Mouse (Mus musculus) kidney, adult 18-20 months (tissue): ENCODE data around the gene Synm.

Experiments used
- DNase-seq: peaks from one replicate; pipeline ENCODE4 v3.0.0; 2021

Synm gene

GRCm38 (mm10) chr7:67747731-67748305 is 11.7 kb downstream of the Synm start:
- no peak for DNase-seq

- DNase-seq: no peak
Measured at GRCm38 (mm10) chr7:67741706-67742105, 17.8 kb downstream of the Synm start.

- DNase-seq: no peak
Measured at GRCm38 (mm10) chr7:67740796-67741195, 18.7 kb downstream of the Synm start.

- no peak for DNase-seq
Measured at GRCm38 (mm10) chr7:67740382-67740781, 19.2 kb downstream of the Synm start.

- no peak for DNase-seq
Measured at GRCm38 (mm10) chr7:67732276-67732675, 27.3 kb downstream of the Synm start.

- no peak for DNase-seq
Measured at GRCm38 (mm10) chr7:67730431-67731110, 29.0 kb downstream of the Synm start.

GRCm38 (mm10) chr7:67728809-67729208 is 30.7 kb downstream of the Synm start:
- DNase-seq: no peak

GRCm38 (mm10) chr7:67728203-67728602 is 31.3 kb downstream of the Synm start:
- no peak for DNase-seq

- DNase-seq: no peak
Measured at GRCm38 (mm10) chr7:67725016-67725415, 34.5 kb downstream of the Synm start.

GRCm38 (mm10) chr7:67724536-67724935 is 35.0 kb downstream of the Synm start:
- DNase-seq: no peak

GRCm38 (mm10) chr7:67722163-67722562 is 37.4 kb downstream of the Synm start:
- no peak for DNase-seq

- DNase-seq: no peak
Measured at GRCm38 (mm10) chr7:67718804-67719203, 40.7 kb downstream of the Synm start.

GRCm38 (mm10) chr7:67717520-67717919 is 42.0 kb downstream of the Synm start:
- DNase-seq: no peak

GRCm38 (mm10) chr7:67716925-67717324 is 42.6 kb downstream of the Synm start:
- no peak for DNase-seq

- no peak for DNase-seq
Measured at GRCm38 (mm10) chr7:67716213-67716878, 43.2 kb downstream of the Synm start.

- no peak for DNase-seq
Measured at GRCm38 (mm10) chr7:67715176-67715575, 44.4 kb downstream of the Synm start.

- DNase-seq: no peak
Measured at GRCm38 (mm10) chr7:67713820-67714510, 45.6 kb downstream of the Synm start.

GRCm38 (mm10) chr7:67710216-67710615 is 49.3 kb downstream of the Synm start:
- DNase-seq: no peak

GRCm38 (mm10) chr7:67708160-67708559 is 51.4 kb downstream of the Synm start:
- DNase-seq: no peak

GRCm38 (mm10) chr7:67701252-67701914 is 58.2 kb downstream of the Synm start:
- no peak for DNase-seq

GRCm38 (mm10) chr7:67700846-67701245 is 58.7 kb downstream of the Synm start:
- DNase-seq: peak; percentile 54

GRCm38 (mm10) chr7:67699301-67699700 is 60.2 kb downstream of the Synm start:
- DNase-seq: no peak
